Mouse (Mus musculus): ENCODE measurements around the gene B4galt5. TPM values are rescaled to one million over a fixed set of nuclear protein-coding genes. Genes with fewer than 3 reads are reported as not detected.
"Not testable (repeated sequence)": the region's sequence is repeated elsewhere in the genome, so short reads cannot be mapped to it uniquely, and the experiment has no call there.

B4galt5 gene
- total RNA-seq (2015) = 62.5 and 80.6 TPM in 2 replicates
- 52.4 and 67.3 TPM in 2 replicates for total RNA-seq (2017)

DNA sequence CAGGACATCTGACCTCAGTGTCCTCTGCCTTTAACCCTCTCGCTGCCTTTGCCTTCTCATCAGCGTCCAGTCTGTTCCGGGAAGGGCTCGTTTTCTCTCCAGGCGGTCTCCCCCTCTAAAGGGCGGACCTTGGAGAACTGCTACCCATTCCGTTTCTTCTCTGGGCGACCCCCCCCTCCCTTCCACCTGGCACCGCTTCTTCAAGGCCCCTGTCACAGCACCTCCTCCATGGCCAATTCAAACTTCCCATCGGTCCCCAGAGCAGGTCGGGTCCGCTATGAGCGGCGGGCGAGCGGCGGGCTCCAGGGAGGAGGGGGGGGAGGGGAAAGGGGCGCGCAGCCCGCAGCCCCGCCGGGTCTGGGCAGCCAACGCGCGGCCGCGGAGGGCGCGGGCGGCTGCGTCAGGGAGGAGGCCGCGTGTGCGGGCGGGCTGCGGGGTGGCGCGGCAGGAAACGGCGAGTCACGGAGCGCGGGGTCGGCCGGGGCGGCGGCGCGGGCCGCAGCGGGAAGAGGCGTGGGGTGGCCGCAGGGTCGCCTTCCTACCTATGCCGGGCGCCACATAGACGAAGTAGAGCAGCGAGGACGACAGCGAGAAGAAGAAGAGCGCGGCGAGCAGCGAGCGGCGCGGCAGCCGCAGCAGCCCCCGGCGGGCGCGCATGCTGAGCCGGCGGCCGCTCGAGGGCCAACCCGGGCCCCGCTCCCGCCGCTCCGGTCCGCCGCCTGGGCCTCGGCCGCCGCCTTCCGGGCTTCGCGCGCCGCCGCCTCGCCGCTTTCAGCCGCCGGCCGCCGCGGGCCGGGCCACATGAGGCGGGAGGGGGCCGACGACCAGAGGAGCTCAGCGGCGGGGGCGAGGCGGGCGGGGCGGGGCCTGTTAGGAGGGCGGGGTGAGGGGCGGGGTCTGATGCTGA, at the start of gene B4galt5:
TSS of gene B4galt5 (minus strand) at position 808 of the 907 bp plus-strand sequence.
- no peak for ATAC-seq (ENCODE audit: poor library complexity, severe bottlenecking)

DNA sequence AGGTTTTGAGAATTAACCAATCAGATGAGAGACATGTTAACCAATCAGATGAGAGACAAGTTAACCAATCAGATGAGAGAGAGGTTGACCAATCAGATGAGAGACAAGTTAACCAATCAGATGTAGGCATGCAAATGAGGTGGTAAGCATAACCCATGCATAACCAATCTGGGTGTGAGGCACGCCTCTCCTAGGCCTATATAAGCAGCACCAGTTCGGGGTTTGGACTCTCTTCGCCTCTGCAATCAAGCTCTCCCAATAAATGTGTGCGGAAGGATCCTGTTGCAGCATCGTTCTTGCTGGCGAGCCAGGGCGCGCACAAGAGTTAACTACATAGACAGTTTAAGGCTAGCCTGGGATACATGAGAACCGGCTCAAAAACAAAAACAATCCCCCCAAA, 47.4 kb upstream of the B4galt5 start:
- not testable (repeated sequence) for ATAC-seq (ENCODE audit: poor library complexity, severe bottlenecking)

DNA sequence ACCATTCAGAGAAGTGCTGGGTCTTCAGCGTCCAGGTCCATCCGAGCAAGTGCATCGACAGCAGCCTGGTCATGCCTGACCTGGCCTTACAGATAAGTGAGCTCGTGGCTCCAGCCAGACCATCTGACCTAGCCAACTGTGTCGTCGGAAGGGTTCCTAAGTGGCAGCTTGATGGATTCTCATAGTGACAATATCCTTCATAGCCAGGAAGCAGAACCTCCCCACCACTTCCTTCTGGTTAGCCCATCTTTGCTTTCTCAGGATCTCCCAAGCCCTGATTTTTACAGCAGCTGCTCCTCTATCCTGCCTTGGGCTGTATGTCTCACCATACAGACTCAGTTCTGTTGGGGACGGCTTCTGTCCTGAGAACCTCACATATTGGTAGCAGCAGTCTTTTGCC, 45.4 kb upstream of the B4galt5 start:
- no peak for ATAC-seq (ENCODE audit: poor library complexity, severe bottlenecking)

DNA sequence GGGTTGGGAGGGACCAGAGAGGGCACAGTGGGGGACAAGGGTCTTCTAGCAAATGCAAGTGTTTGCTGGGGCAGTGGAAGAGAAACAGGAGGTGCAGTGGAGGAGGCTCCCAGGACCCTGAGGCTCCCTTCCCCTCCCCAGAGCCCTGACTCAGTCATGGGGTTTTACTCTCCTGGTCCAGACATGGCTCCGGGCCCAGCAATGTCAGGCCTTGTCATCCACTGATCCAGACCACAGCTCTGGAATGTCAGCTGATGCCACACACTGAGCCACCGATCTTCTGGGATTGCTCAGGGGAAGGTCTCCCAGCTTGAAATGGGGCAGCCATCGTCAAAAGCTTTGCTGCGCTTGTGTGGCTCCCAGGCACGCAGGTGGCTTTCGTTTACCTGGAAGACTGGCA, 38.0 kb upstream of the B4galt5 start:
- ATAC-seq (ENCODE audit: poor library complexity, severe bottlenecking) = no peak

DNA sequence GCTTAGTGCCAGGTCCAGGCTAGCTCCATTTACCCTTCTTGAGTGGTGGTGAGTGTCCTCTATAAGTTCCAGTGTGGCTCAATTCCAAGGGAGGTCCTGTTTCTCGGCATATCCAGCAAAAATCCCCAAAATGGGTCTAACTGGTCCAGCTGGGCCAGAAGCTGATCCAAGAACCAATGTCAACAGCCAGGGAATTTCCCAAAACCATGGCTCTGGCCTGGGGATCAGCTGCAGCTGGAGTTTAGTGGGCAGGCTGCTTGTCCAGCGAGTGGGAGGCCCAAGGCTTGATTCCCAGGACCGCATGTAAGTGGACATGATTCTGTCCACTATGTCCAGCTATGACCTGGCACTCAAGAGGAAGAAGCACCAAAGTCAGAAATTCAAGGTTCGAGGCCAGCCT, 37.5 kb upstream of the B4galt5 start:
- no peak for ATAC-seq (ENCODE audit: poor library complexity, severe bottlenecking)

DNA sequence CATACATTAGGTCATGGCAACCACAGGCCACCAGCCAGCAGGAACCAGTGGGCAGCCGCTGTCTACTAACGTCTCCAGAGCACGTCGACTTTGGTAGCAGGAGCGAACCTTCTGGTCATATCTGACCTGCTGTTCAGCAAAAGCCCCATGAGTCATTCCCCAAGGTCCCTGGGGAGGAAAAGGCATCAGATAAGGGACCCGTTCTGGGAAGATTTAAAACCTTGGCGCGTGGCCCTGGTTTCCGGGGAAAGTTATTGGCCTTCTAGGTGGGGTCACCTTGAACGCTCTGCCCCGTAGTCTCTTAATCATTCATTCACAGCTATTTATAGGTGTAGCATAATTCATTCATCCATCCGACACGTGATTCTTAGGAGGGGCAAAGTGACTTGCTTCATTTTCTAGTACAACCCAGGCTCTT, 34.7 kb upstream of the B4galt5 start:
- no peak for ATAC-seq (ENCODE audit: poor library complexity, severe bottlenecking)

DNA sequence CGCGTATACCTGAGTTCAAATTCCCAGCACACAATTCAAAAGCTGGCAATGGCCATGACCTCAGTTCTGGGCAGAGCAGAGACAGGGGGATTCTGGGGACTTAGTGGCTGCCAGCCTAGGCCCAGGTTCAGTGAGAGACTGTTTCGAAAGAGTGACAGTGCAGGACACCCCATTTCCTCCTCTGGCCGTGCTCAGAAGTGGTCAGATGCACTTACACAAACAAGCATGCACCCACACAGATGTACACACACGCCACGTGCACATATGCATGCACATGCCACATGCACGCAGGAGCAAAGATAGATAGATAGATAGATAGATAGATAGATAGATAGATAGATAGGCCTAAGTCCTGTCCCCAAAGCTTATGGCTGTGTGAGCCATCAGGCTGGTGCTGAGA, 33.4 kb upstream of the B4galt5 start:
- ATAC-seq (ENCODE audit: poor library complexity, severe bottlenecking) = peak; percentile 77

DNA sequence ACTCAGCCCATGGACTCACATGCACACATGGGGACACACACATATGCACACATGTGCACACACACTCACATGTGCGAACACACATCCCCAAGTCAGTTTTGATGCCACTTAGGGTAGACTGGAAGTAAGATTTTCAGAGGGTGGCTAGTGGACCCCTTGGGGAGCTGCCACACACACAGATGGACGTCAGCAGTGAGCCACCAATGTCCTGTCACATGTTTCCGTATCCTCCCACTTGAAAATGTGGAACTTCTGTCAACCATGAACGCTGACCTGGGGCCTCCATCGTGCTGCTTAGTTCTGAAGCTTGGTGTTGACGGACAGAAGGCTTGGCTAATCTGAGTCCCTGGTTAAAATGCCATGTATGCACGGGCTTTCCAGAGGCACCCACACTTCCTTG, 32.6 kb upstream of the B4galt5 start:
- peak; percentile 79 for ATAC-seq (ENCODE audit: poor library complexity, severe bottlenecking)

DNA sequence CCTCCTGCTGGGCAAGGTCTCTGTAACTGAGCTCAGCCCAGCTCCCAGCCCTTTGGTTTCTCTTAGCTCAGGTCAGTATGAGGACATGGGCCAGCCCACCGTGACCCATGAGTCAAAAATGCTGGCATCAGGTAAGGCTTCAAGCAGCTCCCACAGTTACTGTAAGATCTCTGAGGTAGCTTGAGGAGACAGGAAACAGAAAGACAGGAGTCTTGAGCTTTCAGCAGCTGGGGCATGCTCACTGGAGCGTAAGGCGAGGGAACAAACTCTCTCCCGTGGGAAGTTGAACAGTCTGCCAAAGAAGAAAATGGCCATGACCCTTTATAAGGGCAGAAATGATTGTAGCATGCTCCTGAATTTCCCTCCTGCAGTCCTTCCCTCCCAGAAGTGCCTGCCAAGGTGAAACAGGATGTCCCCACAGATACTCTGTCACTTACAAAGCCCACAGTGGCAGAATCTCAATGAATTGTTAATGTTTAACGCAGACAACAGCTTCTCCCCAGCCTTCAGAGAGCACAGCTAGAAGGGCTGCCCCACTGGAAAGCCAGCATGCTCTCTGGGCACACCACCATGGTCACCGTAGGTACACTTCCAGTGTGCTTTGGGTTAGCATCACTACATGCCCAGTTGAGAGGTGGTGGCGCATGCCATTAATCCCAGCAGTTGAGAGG, 31.8 kb upstream of the B4galt5 start:
- no peak for ATAC-seq (ENCODE audit: poor library complexity, severe bottlenecking)

DNA sequence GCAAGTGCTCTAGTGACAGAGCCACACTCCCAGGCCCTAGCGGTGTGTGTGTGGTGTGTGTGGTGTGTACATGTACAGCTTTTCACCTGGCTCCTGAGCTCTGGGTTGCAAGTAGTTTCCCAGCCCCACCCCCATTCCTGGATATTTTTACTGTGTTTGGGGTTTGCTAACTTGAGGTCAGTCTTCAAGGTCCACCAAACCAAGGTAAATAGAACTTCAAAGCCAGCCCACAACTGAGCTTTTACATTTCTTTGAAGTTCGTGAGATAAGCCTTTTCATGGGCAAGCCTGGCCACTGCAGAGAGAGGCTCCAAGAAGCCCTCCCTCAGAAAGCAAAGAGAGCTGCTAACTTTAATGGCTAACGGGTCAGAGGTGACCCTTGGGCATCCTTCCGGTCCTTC, 30.0 kb upstream of the B4galt5 start:
- no peak for ATAC-seq (ENCODE audit: poor library complexity, severe bottlenecking)

DNA sequence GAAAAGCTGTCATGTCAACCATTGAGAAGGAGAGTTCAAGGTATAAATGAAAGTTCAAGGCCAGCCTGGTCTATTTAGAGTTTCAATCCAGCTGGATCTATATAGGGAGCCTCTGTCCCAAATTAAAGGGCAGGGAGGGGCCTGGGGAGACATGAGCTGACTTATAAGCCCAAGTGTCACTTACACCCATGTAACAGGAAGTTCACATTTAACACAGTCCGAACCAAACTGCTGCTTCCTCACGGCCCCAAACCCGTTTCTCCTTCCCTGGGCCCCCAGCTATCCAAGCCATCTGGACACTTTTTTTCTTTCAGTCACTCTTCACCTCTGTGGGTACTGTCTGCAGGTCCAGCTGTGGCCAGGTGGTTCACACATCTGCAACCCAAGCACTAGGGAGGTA, 28.7 kb upstream of the B4galt5 start:
- peak; percentile 39 for ATAC-seq (ENCODE audit: poor library complexity, severe bottlenecking)

DNA sequence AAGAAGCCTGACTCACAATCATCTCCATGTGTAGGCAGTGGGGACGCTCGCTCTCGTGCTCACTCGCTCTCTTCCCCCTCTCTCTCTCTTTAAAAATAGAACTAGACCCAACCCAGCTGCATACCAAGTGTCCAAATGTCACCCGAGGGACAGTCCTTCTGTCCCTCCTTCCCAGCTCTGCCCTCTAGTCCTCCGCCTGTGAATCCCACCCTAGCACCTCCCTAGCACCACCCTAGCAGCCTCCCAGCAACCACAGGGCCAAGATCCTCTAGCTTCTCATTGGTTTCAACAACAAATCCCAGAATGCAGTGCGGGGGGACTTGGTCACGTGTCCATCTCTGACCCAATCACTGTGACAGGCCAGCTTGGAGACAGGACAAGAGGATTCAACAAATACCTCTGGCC, 27.2 kb upstream of the B4galt5 start:
- 0 out of 2 replicates have a peak, but pooled peaks have one; percentile 14 for ATAC-seq (ENCODE audit: poor library complexity, severe bottlenecking)

DNA sequence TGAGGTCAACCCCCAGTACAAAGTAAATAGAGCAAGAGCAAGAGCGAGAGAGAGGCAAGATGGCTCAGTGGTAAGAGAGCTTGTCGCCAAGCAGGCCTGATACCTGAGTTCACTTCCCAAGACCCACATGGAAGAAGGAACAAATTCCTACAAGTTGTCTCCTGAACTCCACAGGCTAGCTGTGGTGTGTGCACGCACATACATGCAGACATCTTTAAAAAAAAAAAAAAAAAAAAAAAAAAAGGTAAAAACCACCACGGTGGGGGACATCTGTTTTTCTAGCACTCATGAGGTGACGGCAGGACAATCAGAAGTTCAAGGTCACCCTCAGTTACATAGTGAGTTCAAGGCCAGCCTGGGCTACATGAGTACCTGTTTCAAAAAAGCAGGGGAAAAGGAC, 26.7 kb upstream of the B4galt5 start:
- ATAC-seq (ENCODE audit: poor library complexity, severe bottlenecking) = no peak

DNA sequence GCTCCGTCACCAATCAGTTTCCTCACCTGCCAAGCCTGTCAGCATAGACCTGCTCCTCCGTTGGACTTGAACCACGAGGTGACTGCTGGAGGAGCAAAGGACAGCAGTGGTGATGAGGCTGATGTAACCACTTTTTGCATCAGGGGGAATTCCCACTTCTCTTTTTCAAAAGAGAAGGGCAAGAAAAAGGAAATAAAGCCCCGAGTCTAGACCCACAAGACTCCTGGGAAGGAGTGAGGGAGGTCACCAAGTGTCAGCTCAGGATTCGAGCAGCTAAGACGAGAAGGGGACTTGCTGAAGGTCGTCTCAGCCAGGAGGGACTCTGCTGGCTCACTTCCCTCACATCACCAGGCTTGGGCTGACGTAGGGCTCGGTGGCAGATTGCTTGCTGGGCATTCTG, 26.2 kb upstream of the B4galt5 start:
- ATAC-seq (ENCODE audit: poor library complexity, severe bottlenecking) = peak; percentile 81

DNA sequence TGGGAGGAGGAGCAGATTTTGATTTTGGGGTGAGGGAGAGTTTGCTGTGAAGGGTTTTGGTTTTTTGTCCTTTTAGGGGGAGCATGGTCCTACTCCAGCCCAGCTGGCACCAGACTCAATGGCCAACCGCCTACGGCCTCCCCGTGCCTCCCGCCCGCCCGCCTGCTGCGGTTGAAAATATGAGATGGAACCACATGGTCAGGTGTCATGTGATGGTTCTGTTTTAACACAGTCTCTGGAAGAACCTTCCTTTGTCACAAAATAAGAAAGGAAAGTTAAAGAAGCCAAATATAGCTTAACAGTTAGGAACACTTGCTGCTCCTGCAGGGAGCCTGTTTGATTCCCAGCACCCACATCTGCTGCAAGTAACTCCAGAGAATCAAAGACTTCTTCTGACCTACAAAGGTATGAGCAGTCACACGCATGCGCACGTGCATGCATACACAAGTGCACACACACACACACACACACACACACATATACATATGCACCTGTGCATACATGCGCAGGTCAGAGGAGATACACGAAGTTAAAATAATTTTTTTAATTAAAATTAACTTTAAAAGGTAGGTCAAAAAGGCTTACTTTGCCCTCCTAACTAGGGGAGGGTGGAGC, 25.3 kb upstream of the B4galt5 start:
- no peak for ATAC-seq (ENCODE audit: poor library complexity, severe bottlenecking)

DNA sequence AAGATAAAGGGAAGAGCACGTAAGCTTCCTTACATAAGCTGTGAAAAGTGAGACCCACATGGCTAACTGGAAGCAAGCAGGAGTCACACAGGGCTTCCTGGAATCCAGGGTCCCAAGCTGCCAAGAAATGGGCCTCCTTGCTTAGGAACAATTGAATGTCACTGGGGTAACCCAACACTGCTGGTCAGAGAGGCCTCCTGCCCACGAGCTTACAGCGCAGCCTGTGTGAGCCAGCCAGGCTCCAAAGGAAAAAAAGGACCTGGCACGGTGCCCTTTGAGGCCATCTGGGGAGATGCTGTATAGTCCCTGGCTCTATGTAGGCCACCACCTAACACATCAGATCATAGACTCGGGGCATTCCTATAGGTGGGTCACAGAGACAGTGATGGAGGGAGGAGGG, 24.3 kb upstream of the B4galt5 start:
- no peak for ATAC-seq (ENCODE audit: poor library complexity, severe bottlenecking)

DNA sequence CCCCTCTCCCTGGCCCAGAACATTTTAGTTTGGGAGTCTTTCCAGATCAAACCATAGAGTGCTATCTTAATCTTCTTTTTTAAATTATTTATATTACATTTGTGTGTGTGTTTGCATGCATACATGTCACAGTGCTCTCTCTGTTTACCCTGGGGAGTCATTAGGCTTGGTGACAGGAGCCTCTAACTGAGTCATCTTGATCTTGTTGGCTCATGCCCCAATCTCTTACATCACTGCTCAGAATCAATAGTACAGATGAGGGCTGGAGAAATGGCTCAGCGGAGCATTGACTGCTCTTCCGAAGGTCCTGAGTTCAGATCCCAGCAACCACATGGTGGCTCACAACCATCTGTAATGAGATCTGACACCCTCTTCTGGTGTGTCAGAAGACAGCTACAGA, 22.5 kb upstream of the B4galt5 start:
- no peak for ATAC-seq (ENCODE audit: poor library complexity, severe bottlenecking)

DNA sequence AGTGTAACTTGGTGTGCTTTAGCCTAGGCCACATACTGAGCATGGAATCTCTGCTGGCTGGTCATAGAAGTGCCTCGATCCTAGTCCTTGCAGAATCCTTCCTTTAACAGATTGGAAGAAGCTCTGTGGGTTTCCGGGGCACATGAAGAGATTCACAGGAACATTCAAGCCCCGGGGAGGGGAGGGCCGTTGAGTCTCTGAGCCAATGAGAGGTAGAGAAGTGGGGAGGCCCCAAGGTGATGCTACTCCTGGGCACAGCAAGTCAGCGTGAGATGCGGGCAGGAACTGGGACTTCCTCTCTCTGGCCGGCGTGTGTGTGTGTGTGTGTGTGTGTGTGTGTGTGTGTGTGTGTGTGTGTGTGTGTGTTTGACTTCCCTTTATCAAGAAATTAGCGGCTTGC, 19.3 kb upstream of the B4galt5 start:
- ATAC-seq (ENCODE audit: poor library complexity, severe bottlenecking) = peak; percentile 94

DNA sequence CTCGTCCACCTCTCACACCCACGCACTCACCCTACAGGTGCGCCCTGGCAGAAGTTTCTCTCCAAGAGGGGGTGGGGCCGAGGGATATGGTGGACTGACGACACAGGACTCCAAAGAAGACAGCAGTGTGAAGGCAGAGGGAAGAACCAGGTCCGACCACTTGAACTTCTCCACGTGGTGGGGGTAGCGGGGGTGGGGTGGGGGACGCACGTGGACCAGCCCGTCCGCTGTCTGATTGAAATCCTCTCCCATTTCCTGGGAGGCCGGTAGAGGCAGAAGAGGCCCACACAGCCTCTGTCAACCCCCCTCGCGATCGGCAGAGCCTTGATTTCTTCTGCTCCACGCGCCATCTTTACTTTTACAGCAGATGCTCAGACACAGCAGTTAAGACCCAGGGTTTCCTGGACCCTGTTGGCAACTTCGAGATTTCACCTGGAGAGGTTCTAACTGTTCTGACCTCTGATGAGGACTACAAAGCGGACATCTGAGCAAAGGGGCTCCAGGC, 18.8 kb upstream of the B4galt5 start:
- peak; percentile 36 for ATAC-seq (ENCODE audit: poor library complexity, severe bottlenecking)

DNA sequence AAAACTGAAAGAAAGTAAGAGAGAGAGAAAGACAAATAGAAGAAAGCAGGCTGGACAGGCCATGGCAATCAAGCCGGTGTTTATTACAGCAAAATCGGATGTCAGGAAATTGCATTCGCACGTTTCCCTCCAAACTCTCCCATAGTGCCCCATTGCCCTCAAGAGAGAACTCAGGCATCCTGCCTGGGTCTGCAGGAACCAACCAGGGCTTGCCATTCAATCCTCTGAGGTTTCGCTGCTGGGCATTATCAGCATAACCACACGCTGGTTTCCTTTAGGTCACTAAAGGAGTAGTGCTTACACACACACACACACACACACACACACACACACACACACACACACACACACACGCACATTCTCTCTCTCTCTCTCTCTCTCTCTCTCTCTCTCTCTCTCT, 18.3 kb upstream of the B4galt5 start:
- peak; percentile 66 for ATAC-seq (ENCODE audit: poor library complexity, severe bottlenecking)

DNA sequence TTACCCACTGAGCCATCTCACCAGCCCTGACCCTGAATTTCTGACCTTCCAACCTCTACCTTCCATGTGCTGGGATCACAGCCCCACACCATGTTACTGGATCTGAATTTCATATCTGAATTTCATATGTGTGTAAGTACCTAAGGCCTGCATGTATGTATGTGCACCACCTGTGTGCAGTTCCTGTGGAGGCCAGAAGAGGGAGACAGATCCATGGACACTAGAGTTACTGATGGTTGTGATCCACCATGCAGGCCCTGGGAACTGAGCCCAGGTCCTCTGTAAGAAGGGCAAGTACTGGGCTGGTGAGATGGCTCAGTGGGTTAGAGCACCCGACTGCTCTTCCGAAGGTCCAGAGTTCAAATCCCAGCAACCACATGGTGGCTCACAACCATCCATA, 16.1 kb upstream of the B4galt5 start:
- ATAC-seq (ENCODE audit: poor library complexity, severe bottlenecking) = no peak

Measured in megakaryocyte, adult 5-6 weeks (primary cell).